Mouse (Mus musculus) cerebellum, adult 8-10 months (tissue): ENCODE data around the gene Gpc2.

Experiments
- DNase-seq: peaks from one replicate; pipeline ENCODE4 v3.0.0; 2022

Gpc2 gene

DNA sequence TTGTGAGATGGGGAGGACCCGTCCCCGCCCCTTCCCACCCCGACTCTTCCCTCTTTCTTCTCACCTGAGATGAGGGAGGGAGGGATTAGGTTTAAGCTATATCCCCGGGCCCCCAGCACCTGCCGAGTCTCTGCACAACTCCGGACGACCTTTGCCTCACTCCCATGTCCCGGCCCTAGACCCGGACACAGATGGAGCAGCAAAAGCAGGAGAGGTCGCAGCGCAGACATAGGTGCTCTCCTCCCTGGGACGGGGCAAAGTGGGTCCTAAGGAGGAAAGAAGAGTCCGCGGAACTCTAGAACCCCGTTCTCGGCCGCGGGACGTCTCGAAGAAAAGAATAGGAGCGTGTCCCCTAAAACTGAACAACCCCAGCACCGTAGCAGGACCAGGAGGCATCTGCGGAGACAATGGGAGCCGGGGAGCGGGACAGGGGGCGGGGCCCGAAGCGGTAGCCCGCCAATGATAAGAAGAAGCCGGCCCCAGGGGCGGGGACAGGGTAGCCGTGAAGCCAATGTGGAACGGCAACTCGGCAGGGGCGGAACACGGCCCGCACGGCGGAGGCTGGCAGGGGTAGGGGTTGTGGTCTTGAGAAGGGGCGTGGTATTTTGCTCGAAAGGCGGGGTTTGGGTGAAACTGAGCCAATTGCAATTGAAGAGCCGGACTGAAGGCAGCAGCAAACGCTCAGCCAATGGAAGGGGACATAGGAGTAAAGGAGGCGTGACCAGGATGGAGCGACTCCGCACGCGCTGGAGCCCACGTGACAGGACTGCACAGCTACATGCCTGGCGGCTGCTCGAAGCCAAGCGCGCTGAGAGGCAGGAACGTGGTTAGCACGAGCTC, at the start of gene Gpc2, which contains the start of the genes Gm43720 and Stag3:
Gene Gpc2, minus strand, starts transcription at position 421 of the 840 bp plus-strand sequence.
Gene Gm43720, minus strand, starts transcription at position 374 of the 840 bp plus-strand sequence.
Gene Stag3, plus strand, starts transcription at position 656 of the 840 bp plus-strand sequence.
- DNase-seq, result no peak

DNA sequence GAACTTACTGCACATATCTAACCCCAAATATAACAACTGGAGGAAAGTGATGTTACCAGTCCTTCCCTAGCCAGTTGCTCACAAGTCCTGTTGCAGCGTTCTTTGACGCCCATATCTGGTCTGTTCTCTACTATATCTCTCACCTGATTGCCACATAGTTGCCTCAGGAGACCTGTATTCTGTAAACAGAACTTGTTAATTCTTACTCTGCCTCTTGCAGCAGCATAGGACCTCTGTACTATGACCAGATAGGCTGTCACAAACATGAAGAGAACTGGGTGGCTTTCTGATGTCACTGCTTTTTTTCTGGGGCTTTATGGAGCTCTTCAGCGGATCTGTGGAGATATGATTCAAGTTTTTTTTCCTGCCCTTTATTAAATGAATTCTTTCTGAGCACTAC, 33.0 kb upstream of the Gpc2 start:
- no peak for DNase-seq

DNA sequence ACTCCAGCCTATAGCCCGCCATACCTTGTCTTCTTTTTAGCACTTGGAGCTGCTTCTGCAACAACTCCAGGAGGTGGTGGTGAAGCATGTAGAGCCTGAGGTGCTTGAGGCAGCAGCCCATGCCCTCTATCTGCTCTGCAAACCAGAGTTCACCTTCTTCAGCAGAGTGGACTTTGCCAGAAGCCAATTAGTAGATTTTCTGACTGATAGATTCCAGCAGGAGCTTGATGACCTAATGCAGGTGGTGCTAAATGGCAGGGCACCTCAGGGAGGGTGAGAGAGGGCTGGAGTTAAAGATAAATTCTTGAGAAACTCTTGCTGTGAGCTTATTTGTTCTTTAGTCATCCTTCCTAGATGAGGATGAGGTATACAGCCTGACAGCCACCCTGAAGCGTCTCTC, 19.8 kb upstream of the Gpc2 start:
- DNase-seq, result no peak

DNA sequence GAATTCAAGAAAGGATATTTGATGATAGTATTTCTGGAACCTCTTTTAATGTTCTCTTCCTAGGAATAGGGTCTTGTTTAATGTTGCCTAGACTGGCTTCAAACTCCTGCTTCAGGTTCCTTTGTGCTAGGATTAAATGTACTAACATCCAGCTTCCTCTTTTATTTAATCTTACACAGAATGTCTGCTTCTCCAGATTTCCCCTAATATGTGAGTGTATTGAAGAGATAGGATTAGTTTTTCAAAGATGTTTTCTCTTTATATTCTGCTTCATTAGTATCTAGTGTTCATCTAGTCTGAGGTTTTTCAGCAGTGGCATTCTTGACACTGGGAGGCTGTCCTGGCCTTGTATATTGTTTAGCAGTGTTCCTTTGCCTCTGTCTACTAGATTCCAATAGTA, 14.4 kb upstream of the Gpc2 start:
- DNase-seq, result no peak

DNA sequence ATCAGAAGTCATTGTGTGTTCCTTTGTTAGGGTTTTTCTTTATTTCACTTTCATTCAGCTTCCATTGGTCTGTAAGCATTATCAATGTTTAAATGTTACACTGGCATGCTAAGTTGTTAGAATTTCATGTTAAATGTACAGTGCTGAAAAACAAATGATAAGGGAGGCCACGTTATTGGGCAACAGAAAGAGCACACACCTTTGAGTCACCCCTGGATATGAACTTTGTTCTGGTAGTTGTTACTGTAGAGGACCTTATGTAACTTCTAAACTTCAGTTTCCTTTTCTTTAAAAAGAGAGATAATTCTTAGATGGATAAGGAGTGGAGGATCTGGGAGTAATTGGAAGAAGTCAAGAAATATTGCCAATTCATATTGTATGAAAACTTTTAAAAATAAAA, 11.8 kb upstream of the Gpc2 start:
- DNase-seq, result no peak

DNA sequence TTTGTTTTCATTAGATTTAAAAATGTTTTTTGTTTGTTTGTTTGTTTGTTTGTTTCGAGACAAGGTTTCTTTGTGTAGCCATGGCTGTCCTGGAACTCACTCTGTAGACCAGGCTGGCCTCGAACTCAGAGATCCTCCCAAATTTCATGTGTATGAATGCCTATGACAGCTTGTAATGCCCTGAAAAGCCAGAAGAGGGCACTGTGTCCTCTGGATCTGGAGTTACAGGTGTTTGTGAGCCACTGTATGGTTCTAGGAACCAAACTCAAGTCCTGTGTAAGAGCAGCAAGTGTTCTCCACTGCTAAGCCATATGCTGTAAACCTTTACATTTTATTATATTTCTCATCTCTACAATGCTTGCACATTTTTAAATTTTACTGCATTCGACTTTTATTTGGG, 8.1 kb upstream of the Gpc2 start:
- DNase-seq, result no peak

DNA sequence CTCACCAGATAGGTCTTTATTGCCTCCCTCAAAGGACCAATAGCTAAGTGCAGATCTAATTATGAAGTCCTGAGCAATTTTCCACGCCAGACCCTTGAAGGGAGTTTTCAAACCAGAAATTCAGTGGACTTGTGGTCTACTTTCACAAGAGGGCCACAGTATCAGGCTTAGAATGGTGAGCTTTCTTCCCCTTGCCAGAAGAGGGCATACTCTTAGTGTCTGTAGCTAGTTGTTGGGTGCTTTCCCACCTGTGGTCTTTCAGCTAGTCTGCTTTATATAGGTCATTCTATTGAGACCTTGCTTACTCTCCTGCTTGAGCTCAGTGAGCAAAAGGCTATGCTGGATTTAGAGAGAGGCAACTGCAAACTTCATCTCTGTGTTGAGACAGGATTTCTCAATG, 3.7 kb upstream of the Gpc2 start:
- no peak for DNase-seq

DNA sequence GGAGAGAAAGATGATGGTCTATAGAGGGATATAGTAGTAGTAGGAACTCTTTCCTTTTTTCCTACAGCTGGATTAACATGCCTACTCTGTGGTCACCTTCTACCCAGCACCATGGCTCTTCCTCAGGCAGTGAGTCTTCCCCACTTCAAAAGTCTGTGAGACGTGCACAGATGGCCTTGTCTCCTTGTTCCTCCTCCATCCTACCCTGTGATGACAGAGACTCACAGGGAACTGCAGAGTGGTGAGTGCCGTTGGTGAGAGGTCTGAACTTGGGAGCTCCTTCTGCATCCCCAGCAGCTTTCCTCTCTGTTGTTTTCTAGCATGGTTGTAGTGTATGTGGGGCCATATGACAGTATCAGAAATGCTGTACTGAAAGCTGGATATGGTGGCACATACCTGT, 2.0 kb upstream of the Gpc2 start:
- no peak for DNase-seq

DNA sequence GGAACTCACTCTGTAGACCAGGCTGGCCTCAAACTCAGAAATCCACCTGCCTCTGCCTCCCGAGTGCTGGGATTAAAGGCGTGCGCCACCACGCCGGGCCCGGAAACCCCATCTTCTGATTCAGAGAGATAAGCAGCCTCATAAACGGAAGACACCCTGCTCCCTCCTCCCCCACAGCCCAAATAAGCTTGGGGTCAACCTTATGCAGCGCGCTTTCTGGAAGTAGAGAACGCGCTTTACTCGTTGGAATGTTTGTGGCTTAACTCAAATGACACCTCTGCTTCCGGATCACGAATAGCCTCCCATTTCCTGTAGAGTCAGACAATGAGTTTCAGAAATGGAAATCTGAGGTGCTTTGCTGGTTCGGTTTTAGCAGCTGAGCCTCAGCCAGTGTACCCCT, 1.0 kb upstream of the Gpc2 start:
- DNase-seq, result no peak

DNA sequence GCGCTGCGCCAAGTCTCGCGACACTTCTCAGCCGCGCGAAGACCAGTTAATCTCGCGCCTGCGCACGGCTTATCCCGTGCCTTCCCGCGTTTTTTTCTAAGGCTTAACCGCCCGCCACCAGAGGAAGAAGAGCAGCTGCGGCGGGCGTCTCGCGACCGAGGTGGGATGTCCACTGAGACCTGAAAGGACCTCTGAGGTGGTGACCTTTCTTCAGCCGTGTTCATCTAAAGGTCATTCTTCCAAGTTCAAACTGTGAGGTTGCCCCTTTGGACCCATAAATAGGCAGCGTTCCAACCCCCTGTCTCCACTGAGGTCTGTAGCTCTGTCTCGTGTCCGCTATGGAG, 592 bp upstream of the Gpc2 start:
- no peak for DNase-seq

DNA sequence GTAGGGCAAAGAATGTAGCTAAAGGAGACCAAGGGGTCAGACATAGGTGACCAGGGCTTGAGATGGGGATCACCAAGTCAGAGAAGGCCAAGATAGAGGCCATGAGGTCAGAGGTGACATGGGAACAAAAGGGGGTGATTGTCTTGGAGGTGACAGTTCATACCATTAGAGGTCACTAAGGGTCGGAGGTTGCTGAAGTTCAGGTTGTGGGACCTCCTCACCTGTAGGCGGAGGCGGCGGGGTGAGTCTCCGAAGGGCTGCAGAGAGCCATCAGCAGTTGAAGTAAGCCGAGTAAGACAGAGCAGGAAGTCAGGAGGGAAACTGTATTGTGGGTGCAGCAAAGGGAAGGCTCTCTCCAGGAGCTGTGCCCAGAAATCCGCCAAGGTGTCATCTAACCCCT, 1.8 kb downstream of the Gpc2 start:
- no peak for DNase-seq

DNA sequence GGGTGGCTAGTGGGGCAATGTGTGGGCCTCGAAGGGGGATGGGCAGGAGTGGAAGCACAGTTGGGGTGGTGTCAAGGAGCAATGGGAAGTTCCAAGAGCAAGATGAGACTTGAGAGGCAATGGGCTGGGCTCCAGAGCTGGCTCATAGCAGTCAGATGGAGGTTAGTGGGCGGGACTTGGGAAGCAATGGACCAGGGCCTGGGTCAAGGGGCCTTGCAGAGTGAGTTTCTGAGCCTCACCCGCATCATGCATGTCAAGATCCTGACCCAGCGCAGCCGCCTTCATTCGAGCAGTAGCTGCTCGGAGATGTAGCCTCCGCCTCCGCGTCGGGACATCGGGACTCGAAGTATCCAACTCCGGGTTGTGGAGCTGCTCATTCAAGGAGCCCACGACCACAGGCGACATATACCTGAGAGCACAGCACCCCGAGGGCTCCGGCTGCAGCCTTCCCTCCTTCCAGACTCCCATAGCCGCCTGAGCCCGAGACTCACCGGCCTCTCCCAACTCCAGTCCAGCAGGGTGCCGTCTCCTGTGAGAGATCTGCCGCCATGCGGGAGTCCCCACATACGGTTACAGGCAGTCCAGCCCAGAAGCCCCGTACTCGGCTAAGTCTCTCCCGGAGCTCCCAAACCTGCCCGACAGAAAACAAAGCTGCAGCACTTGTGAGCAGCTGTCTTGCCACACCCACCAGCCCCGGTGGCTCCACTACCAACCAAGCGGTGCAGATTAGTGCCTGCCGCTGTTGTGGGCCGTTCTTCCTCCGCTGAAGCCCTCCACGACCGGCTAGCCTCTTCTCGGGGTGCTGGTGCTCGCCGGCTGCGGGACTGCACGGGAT, 4.4 kb downstream of the Gpc2 start:
- DNase-seq, result no peak

DNA sequence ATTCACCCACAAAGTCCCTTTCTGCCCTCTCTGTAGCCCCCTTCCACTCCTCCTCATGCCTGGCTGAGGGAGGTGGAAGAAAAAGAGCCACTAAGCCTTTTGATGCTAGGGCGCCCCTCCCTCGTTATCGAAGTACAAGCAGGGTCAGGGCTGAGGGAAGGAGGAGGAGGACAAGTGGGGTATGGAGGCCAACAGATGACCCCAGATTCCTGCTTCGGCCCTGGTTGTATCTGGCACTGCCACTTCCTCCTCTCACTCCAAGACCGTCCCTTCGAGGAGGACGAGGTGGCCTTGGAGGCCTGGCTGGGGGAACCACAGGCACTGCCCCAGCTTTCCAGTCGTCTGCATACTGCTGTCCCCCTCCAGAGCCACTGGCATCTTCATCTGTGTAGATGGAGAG, 5.6 kb downstream of the Gpc2 start:
- no peak for DNase-seq

DNA sequence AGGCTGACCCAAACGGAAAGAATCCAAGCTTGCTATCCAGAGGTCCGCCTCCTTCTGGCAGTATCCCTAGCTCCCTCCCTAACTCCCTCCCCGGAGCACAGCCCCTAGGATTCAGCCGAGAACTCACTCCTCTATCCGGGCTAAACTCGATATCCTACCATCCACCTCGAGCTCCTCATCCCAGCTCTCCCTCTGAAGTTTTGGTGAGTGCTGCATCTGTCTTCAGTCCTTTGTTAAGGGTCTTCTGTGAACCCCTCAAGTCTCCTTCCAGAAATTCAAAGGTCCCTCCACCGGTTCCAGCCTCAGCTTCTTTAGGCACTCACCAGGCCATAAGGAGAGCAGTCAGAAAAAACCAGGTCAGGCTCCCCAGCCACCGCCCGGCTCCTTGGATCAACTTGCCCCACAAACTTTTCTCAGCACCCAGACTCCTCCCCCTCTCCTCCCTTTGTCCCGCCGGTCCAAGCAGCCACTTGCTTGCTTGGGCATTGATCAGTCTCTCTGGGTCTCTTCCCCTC, 7.3 kb downstream of the Gpc2 start, which contains the start of gene Gal3st4:
Gene Gal3st4, minus strand, starts transcription at position 432 of the 515 bp plus-strand sequence.
- no peak for DNase-seq

DNA sequence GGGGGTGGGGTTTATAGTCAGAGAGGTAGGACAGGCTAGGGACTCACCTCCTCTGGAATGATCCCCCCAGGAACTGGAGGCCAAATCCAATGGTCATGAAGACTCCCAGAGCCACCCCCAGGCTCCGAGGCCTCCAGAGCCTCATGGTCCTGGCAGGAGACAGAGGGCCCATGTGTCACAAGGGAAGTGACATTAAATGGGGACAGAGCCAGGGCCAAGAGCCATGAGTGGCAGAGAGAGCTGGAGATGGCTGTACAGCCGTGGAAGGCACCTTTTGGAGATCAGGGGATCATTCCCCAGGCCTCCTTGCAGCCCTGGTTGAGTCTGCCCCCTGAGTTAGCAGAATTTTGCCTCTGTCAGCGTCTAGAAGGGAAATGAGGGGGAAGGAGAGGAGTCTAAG, 8.6 kb downstream of the Gpc2 start:
- no peak for DNase-seq

DNA sequence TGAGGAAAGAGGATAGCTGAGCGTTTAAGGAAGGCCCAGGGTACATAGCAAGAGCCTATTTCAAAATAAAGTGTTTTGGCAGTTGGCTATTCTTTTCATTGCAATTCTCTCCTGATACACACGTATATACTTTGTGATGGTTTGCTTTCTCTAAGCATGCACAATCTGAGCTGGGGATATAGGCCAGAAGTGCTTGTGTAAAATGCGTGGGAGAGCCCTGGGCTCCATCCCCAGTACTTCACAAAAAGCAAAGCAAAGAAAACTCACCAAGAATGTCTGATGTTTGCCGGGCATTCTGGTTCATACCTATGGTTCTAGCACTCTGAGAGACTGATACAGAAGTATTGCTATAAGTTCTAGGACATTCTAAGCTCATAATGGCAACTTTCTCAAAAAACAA, 10.8 kb downstream of the Gpc2 start:
- DNase-seq, result no peak

DNA sequence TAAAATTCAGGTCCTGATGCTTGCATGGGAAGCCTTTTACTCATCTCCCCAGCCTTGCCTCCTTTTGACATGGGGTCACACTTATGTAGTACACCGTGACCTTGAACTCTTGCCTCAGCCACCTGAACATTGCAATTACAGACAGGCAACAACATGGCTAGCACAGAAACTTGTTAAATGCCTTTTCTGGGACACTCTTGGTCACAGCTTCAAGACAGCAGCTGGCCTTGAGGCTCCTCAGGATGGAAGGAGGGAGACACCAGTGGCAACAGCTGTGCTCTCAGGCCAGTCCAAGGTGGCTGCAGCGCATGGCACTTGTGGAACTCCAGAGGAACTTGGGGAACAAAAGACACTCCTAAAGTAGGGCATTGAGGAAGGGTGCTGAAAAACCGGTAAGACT, 12.7 kb downstream of the Gpc2 start:
- no peak for DNase-seq

DNA sequence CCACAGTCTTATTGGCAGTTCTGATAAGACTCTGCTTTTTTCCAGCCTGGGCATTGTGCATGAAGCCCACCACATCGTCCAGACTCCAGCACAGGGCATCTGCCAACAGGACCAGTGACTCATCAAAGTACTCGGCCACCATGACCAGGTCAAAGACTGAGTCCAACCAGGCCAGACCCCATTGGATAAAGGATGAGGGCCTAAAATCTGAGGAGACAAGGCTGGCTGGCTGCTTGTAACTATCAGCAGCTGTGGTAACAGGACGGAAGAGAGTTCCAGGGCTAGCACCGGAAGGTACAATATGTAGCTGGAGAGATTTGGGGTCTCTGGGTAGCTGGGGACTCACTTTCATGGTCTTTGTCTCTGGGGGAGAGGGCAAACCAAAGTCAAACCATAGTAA, 14.1 kb downstream of the Gpc2 start:
- no peak for DNase-seq

DNA sequence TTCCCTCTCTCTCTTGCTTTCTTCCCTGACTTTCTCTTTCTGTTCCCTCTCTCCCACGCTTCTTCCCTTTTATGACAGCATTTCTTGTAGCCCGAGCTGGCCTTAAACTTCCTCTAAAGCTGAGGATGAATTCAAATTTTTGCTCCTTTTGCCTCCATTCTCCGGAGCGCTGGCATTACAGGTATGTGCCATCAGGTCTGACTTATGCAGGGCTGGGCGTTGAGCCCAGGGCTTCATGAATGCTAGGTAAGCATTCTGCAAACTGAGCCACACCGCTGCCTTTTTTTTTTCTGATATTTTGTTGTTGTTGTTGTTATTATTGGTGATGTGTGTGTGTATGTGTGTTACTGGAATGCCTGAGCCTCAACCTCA, 15.6 kb downstream of the Gpc2 start:
- no peak for DNase-seq

DNA sequence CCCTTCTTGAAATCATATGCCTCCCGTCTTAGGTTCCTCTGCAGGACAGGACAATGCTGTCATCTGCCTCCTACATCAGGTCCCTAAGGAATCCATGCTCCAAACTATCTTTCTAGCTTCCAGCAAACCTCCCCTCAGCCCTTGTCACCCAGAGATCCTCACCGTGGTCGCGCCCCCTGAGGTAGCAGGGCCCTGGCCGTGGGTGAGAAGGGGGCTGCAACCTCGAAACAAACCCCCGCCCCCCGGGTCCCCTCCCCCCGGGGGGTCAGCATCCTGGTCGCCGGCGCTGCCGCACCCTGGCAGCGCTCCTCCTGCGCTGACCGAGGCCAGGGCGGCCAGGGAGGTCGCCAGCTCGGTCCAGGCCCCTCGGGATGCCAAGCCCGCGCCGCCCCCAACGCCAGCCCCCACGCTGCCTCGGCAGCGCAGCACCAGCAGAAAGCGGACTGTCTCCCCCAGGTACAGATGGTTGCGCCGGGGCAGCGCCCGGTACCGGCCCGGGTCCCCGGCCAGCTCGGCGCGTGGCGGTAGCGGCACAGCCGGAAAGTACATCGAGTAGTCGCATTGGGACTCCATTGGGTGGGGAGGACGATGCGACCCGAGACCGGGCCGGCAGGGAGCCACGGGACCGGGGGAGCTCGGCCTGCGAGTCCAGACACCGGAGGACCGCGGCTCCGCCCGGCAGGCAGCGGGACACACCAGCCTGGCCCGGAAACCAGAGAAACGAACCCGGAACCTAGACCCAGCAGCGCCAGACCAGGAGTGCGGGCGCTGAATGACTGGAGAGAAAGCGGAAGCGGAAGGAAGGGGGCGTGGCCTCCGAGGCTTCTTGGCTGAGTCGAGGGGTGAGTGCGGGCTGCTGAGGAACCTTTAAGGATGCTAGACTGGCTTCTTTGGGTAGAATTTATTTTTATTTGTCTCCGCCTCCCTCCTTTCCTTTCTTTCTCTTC, 16.3 kb downstream of the Gpc2 start, which contains the start of gene BC037034:
Gene BC037034, minus strand, starts transcription at position 774 of the 947 bp plus-strand sequence.
- peak; percentile 87 for DNase-seq

DNA sequence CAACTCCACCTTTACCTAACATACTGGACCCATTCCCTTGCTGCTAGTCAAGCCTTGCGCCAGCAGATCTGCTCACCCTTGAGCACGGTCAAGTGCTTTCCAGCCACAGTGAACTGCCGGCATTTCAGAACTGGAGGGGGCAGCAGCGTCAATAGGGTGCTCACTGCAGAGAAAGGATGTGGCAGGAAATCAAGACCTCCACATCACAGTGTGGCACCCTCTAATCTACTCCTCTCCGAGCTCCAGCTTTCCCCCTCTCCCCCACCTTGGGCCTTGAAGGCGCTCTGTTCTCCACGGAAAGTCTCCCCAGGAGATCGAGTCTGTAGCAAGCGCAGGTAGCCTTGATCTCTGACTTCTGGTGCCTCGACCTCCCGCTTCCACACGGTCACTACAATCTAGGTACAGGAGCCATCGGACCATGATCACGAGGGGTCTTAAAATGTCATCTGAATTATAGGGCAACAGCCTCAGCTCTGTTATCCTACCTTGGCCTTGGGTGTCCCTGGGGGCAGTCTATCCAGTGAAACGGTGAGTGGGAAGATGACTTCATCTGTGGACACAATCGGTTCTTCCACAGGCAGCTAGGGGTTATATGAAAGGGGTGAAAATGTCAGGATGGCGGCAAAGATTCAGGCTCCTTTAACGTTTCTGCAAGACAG, 17.1 kb downstream of the Gpc2 start:
- DNase-seq, result no peak

DNA sequence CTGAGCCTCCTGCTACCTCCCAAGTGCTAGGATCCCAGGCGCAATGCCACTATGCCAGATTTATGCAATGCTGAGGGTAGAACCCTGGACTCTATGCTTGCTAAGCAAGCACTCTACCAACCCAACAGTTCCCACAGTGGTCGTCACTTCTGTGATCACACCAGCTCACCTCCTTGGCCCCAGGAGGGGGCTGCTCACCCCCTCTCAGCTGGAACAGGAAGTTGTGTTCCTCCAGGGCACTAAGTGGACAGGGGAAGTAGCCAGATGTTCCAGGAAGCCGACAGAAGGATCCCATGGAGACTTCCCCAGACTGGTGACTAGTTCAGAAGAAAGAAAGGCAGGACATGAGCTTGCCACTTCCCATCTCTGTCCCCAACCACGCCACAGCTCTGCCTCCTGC, 17.8 kb downstream of the Gpc2 start:
- no peak for DNase-seq
